Mouse (Mus musculus) stomach, embryonic 14.5 days (tissue): ENCODE data around the gene Alpl. TPM values are rescaled to one million over a fixed set of nuclear protein-coding genes. Genes with fewer than 3 reads are reported as not detected.

Source experiments
- ATAC-seq: fragments of 200-750 bp; cut with Nextera tagmentation; 2 replicates; pipeline ENCODE4 v1.8.0; 2017; ENCODE audit warnings: low read depth, moderate TSS enrichment; ENCODE audit not compliant: insufficient number of reproducible peaks, insufficient read depth, low FRiP score
- H3K27ac ChIP-seq: fragments of 300-500 bp; sonication (generic); 2 replicates; pipeline ENCODE4 v1.5.1; 2014; ENCODE audit warnings: mild to moderate bottlenecking, low read length, moderate library complexity, mixed read lengths
- H3K27me3 ChIP-seq: fragments of 300-500 bp; sonication (generic); 2 replicates; pipeline ENCODE4 v1.6.1; 2014; ENCODE audit warnings: low read length, control low read depth, mixed read lengths; ENCODE audit not compliant: control insufficient read depth, insufficient read depth
- H3K36me3 ChIP-seq: fragments of 300-500 bp; sonication (generic); 2 replicates; pipeline ENCODE4 v1.6.1; 2014; ENCODE audit warnings: mild to moderate bottlenecking, control low read depth, low read length, moderate library complexity, mixed read lengths; ENCODE audit not compliant: control insufficient read depth, insufficient read depth
- H3K4me1 ChIP-seq: fragments of 300-500 bp; sonication (generic); 2 replicates; pipeline ENCODE4 v1.6.1; 2014; ENCODE audit warnings: low read length, control low read depth, mixed read lengths; ENCODE audit not compliant: control insufficient read depth, insufficient read depth
- H3K4me2 ChIP-seq: fragments of 300-500 bp; sonication (generic); replicated peaks from 2 replicates; pipeline ENCODE4 v1.6.1; 2014; ENCODE audit warnings: low read depth, low read length, control low read depth
- H3K4me3 ChIP-seq: fragments of 300-500 bp; sonication (generic); 2 replicates; pipeline ENCODE4 v1.5.1; 2014; ENCODE audit warnings: low read depth, low read length, control low read depth
- H3K9ac ChIP-seq: fragments of 300-500 bp; sonication (generic); replicated peaks from 2 replicates; pipeline ENCODE4 v1.6.1; 2014; ENCODE audit warnings: low read depth, mild to moderate bottlenecking, control low read depth, low read length, moderate library complexity, mixed read lengths
- H3K9me3 ChIP-seq: fragments of 300-500 bp; sonication (generic); 2 replicates; pipeline ENCODE4 v1.6.1; 2016; ENCODE audit warnings: low read depth, low read length, control low read depth; ENCODE audit not compliant: control insufficient read depth
- WGBS: fragments of 180-500 bp; shearing (Covaris S2); extraction: QIAGEN DNeasy Blood & Tissue Kit; methylation state at CpG from one replicate; pipeline ENCODE4 v1.1.7; 2014; 5-methylcytosine and 5-hydroxymethylcytosine counted together
- polyA plus RNA-seq: library from polyadenylated mRNA; unstranded; fragments of >200 nt; fragmentation: Nextera tagmentation; extraction: Ambion mirVana; gene quantifications from 2 replicates; pipeline ENCODE4 v1.2.1, GENCODE M21; 2014

Gene Alpl
- polyA plus RNA-seq, 1 experiment from 2014 or later: 24.9 TPM

- no peak overlapping the region for H3K9ac ChIP-seq
- 22% methylated on average over 6 of the region's 6 CpGs for whole genome bisulfite sequencing
- H3K36me3 ChIP-seq: no peaks in the 10 kb centered on the region
- no peaks in the 10 kb centered on the region for H3K27me3 ChIP-seq
- peaks cover under 1% of the 10 kb centered on the region; the same call in 1 of the 2 replicates for H3K4me1 ChIP-seq
- no peak overlapping the region for H3K27ac ChIP-seq
- H3K4me3 ChIP-seq: no peak overlapping the region
- no peaks in the 10 kb centered on the region for H3K9me3 ChIP-seq
- no peak overlapping the region for H3K4me2 ChIP-seq
- no peak for ATAC-seq
Observed at GRCm38 (mm10) chr4:137830380-137830779, 34.2 kb upstream of the Alpl start.

GRCm38 (mm10) chr4:137824881-137825280 is 28.7 kb upstream of the Alpl start:
- H3K9me3 ChIP-seq: no peaks in the 10 kb centered on the region
- no peaks in the 10 kb centered on the region for H3K27me3 ChIP-seq
- no peak overlapping the region for H3K4me3 ChIP-seq
- no peaks in the 10 kb centered on the region for H3K4me1 ChIP-seq
- H3K27ac ChIP-seq: no peak overlapping the region
- ATAC-seq: no peak
- WGBS: 77% methylated on average over 2 of the region's 2 CpGs
- no peak overlapping the region for H3K9ac ChIP-seq
- H3K36me3 ChIP-seq: no peaks in the 10 kb centered on the region
- H3K4me2 ChIP-seq: no peak overlapping the region

GRCm38 (mm10) chr4:137823542-137823941 is 27.4 kb upstream of the Alpl start:
- Histone ChIP-seq H3K4me1 (no peaks in the 10 kb centered on the region), H3K27ac (no peak overlapping the region), H3K4me2 (no peak overlapping the region), H3K27me3 (no peaks in the 10 kb centered on the region), H3K9ac (no peak overlapping the region), H3K36me3 (no peaks in the 10 kb centered on the region), H3K9me3 (no peaks in the 10 kb centered on the region), H3K4me3 (no peak overlapping the region)
- WGBS: 85% methylated on average over 3 of the region's 3 CpGs
- ATAC-seq: no peak

GRCm38 (mm10) chr4:137822537-137822936 is 26.4 kb upstream of the Alpl start:
- 86% methylated on average over 5 of the region's 5 CpGs for WGBS
- Histone ChIP-seq H3K9me3 (no peaks in the 10 kb centered on the region), H3K9ac (no peak overlapping the region), H3K4me1 (no peaks in the 10 kb centered on the region), H3K4me2 (no peak overlapping the region), H3K36me3 (no peaks in the 10 kb centered on the region), H3K4me3 (no peak overlapping the region), H3K27ac (no peak overlapping the region), H3K27me3 (no peaks in the 10 kb centered on the region)
- no peak for ATAC-seq

- no peak for ATAC-seq
- Histone ChIP-seq H3K36me3 (no peaks in the 10 kb centered on the region), H3K9me3 (no peaks in the 10 kb centered on the region), H3K27ac (no peak overlapping the region), H3K4me3 (no peak overlapping the region), H3K4me1 (no peaks in the 10 kb centered on the region), H3K4me2 (no peak overlapping the region), H3K27me3 (no peaks in the 10 kb centered on the region), H3K9ac (no peak overlapping the region)
- 48% methylated on average over 3 of the region's 3 CpGs for WGBS
Observed at GRCm38 (mm10) chr4:137820721-137821120, 24.5 kb upstream of the Alpl start.

- no peak overlapping the region for H3K4me3 ChIP-seq
- H3K4me1 ChIP-seq: no peaks in the 10 kb centered on the region
- 74% methylated on average over 2 of the region's 2 CpGs for WGBS
- no peaks in the 10 kb centered on the region for H3K36me3 ChIP-seq
- no peak overlapping the region for H3K9ac ChIP-seq
- no peaks in the 10 kb centered on the region for H3K27me3 ChIP-seq
- H3K4me2 ChIP-seq: no peak overlapping the region
- ATAC-seq: no peak
- H3K9me3 ChIP-seq: no peaks in the 10 kb centered on the region
- H3K27ac ChIP-seq: no peak overlapping the region
Observed at GRCm38 (mm10) chr4:137819487-137819886, 23.3 kb upstream of the Alpl start.

- no peaks in the 10 kb centered on the region for H3K36me3 ChIP-seq
- H3K27me3 ChIP-seq: no peaks in the 10 kb centered on the region
- no peak overlapping the region for H3K27ac ChIP-seq
- no peak overlapping the region for H3K9ac ChIP-seq
- ATAC-seq: no peak
- no peak overlapping the region for H3K4me2 ChIP-seq
- H3K4me1 ChIP-seq: no peaks in the 10 kb centered on the region
- H3K4me3 ChIP-seq: no peak overlapping the region
- H3K9me3 ChIP-seq: no peaks in the 10 kb centered on the region
- 86% methylated on average over 3 of the region's 3 CpGs for WGBS
Observed at GRCm38 (mm10) chr4:137818341-137818740, 22.2 kb upstream of the Alpl start.

- H3K4me1 ChIP-seq: no peaks in the 10 kb centered on the region
- no peak for ATAC-seq
- H3K36me3 ChIP-seq: no peaks in the 10 kb centered on the region
- no peak overlapping the region for H3K27ac ChIP-seq
- H3K9ac ChIP-seq: no peak overlapping the region
- no peaks in the 10 kb centered on the region for H3K9me3 ChIP-seq
- 63% methylated on average over 7 of the region's 7 CpGs for WGBS
- no peaks in the 10 kb centered on the region for H3K27me3 ChIP-seq
- no peak overlapping the region for H3K4me2 ChIP-seq
- no peak overlapping the region for H3K4me3 ChIP-seq
Observed at GRCm38 (mm10) chr4:137816216-137816615, 20.0 kb upstream of the Alpl start.

- 80% methylated on average over 3 of the region's 3 CpGs for WGBS
- no peak for ATAC-seq
Observed at GRCm38 (mm10) chr4:137815473-137815872, 19.3 kb upstream of the Alpl start.

More at GRCm38 (mm10) chr4:137815473-137815872, 19.3 kb upstream of the Alpl start:
- Histone ChIP-seq H3K4me2 (no peak overlapping the region), H3K9ac (no peak overlapping the region), H3K27me3 (no peaks in the 10 kb centered on the region), H3K36me3 (no peaks in the 10 kb centered on the region), H3K4me3 (no peak overlapping the region), H3K9me3 (no peaks in the 10 kb centered on the region), H3K4me1 (no peaks in the 10 kb centered on the region), H3K27ac (no peak overlapping the region)
